Mouse (Mus musculus) ES-E14 (cell line): Measurements from ENCODE around the gene Fbn1. TPM values are rescaled to one million over a fixed set of nuclear protein-coding genes. Genes with fewer than 3 reads are reported as not detected.

Source experiments
- DNase-seq: peaks from one replicate; pipeline ENCODE4 v3.0.0-alpha.2; 2013; ENCODE audit warnings: low read depth, low spot score
- H3K27ac ChIP-seq: 2 replicates; pipeline ENCODE4 v1.5.1; 2012; ENCODE audit warnings: low read depth, mild to moderate bottlenecking, low read length, moderate library complexity, mixed read lengths; ENCODE audit not compliant: poor library complexity, insufficient read depth, severe bottlenecking
- H3K36me3 ChIP-seq: 2 replicates; pipeline ENCODE4 v1.6.1; 2012; ENCODE audit warnings: mild to moderate bottlenecking, low read length, moderate library complexity, mixed read lengths; ENCODE audit not compliant: control insufficient read depth, poor library complexity, insufficient read depth, severe bottlenecking
- H3K4me1 ChIP-seq, 2 experiments: fragments of 150-350 bp in 1 of 2; sonication (generic) in 1 of 2; 2 replicates each; pipeline ENCODE4 v1.6.1; 2012; ENCODE audit warnings: low read length in 2 of 2, mild to moderate bottlenecking in 1 of 2, mixed read lengths in 1 of 2; ENCODE audit not compliant: control insufficient read depth in 2 of 2, insufficient read depth in 2 of 2, poor library complexity in 1 of 2
- H3K4me3 ChIP-seq, 2 experiments: fragments of 150-350 bp in 1 of 2; sonication (generic) in 1 of 2; 2 replicates each; pipeline ENCODE4 v1.5.1; 2012; ENCODE audit warnings: low read length in 2 of 2, low read depth in 1 of 2, mild to moderate bottlenecking in 1 of 2, mixed read lengths in 1 of 2; ENCODE audit not compliant: insufficient read depth in 1 of 2, poor library complexity in 1 of 2, severe bottlenecking in 1 of 2
- H3K9ac ChIP-seq: 2 replicates; pipeline ENCODE4 v1.6.1; 2012; ENCODE audit warnings: low read depth, mild to moderate bottlenecking, low read length, mixed read lengths; ENCODE audit not compliant: poor library complexity, insufficient read depth, severe bottlenecking
- H3K9me3 ChIP-seq: fragments of 150-350 bp; sonication (generic); 2 replicates; pipeline ENCODE4 v1.6.1; 2012; ENCODE audit warnings: low read depth, mild to moderate bottlenecking, low read length; ENCODE audit not compliant: control insufficient read depth, insufficient read depth
- CHD2 ChIP-seq: IDR thresholded peaks from 2 replicates; pipeline ENCODE4 v1.6.1; 2014; ENCODE audit warnings: mild to moderate bottlenecking, low read depth, low read length, inconsistent platforms
- HCFC1 ChIP-seq: IDR thresholded peaks from 2 replicates; pipeline ENCODE4 v1.6.1; 2012; ENCODE audit warnings: low read length, inconsistent platforms, borderline replicate concordance; ENCODE audit not compliant: insufficient read depth
- MAFK ChIP-seq: IDR thresholded peaks from 2 replicates; pipeline ENCODE4 v1.6.1; 2014; ENCODE audit warnings: mild to moderate bottlenecking, low read depth, low read length, inconsistent platforms; ENCODE audit not compliant: insufficient read depth
- ZC3H11A ChIP-seq: IDR thresholded peaks from 2 replicates; pipeline ENCODE4 v1.6.1; 2012; ENCODE audit warnings: low read depth, mild to moderate bottlenecking, inconsistent platforms, low read length, borderline replicate concordance
- ZNF384 ChIP-seq: IDR thresholded peaks from 2 replicates; pipeline ENCODE4 v1.6.1; 2012; ENCODE audit warnings: low read depth, low read length, inconsistent platforms
- in situ Hi-C, 2 experiments: fragments of 600-800 bp; cut with MboI; formaldehyde crosslinking; loops; one replicate each; pipeline ENCODE4 v1.15.1; 2025; ENCODE audit warnings: low sequenced_read_pairs in 2 of 2, inconsistent platforms in 1 of 2; ENCODE audit not compliant: unreplicated experiment in 2 of 2
- total RNA-seq: library from RNA; depleted of rRNA; stranded (reverse); fragments of 300-350 nt; gene quantifications from 2 replicates; pipeline ENCODE4 v1.2.3, GENCODE M21; 2012

Fbn1 gene
- total RNA-seq, 1 experiment: 9.6 TPM

DNA sequence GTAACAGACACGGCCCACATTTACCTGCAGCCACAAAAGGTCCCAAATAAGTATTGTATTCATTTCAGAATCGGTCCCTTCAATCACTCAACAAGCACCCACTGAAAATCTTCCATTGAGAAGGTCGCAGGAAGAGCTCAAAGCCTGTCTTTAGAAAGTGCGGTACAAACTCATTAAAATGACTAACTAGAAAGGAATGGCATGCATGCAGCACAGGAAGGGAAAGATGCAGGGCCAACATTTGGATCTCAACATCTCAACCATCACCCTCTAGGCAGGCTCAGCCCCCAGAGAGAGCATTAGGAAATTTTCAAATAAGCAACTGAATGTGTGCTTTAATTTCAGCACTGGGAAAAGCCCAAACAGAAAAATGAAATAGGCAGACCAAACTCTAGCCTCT lies 36.1 kb downstream of the Fbn1 start:
- Histone ChIP-seq H3K36me3 (no peaks in the 10 kb centered on the region), H3K4me3 (no peak overlapping the region), H3K4me1 (no peaks in the 10 kb centered on the region), H3K9ac (no peak overlapping the region), H3K27ac (no peak overlapping the region), H3K9me3 (no peaks in the 10 kb centered on the region)
- in situ Hi-C loops: no loop called here
- DNase-seq: no peak
- TF ChIP-seq ZC3H11A (no peak), CHD2 (no peak), HCFC1 (no peak), MAFK (no peak), ZNF384 (no peak)

DNA sequence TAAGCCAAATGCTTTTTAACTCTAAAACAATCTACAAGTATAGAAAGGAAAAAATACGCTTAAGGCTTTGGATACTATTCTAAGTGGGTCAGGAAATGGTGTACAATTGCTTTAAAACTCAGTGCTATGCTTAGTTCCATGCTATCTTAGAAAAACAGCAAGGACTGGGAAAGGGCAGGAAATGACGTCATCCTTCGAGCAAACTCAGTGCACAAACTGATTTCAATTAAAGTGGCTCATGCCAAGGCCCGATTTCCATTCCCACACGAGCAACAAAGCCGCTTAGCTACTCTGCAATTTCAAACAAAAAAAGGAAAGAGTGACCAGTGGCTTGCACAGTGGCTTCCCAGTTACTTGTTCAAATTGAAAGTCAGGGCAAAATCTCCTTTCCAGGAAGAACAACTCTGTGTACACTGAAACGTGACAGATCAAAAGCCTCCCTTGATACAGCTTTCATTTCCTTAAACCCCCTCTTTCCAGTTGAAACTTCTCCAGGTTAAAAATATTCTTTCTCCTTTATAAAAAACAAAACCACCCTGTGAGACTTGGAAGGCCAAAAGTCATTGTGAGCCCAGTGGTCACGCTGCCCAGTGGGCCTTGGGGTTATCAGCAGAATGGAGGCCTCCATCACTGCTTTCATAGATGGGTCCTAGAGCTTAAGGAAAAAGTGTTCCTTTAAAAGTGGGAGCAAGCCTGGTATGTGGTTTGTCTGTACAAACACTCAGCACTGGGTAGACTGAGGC lies 37.1 kb downstream of the Fbn1 start:
- Histone ChIP-seq H3K9ac (no peak overlapping the region), H3K4me3 (no peak overlapping the region), H3K9me3 (no peaks in the 10 kb centered on the region), H3K4me1 (no peaks in the 10 kb centered on the region), H3K27ac (no peak overlapping the region), H3K36me3 (no peaks in the 10 kb centered on the region)
- DNase-seq: no peak
- in situ Hi-C loops: no loop called here
- TF ChIP-seq ZNF384: no peak
- no peak for TF ChIP-seq HCFC1
- no peak for TF ChIP-seq MAFK
- TF ChIP-seq CHD2: no peak
- TF ChIP-seq ZC3H11A: no peak

DNA sequence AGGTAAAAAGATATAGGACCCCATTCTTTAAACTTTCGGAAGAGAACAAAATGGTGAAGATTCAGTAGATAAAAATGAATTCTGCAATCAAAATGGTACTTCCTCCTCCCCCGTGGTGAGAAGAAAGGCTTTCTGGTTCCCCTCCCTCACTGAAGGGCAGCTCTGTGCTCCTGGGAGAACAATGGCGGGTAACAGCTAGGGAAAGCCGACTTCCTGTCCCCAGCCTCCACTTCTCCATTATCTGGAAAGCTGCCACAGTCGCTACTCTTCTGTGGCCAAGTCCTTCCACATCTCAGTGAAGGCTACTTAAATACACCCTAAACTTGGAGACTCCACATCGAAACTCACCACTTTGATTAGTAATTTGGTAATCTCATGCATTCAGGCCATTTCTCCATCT lies 43.8 kb downstream of the Fbn1 start:
- H3K27ac ChIP-seq: no peak overlapping the region
- H3K9me3 ChIP-seq: no peaks in the 10 kb centered on the region
- no peaks in the 10 kb centered on the region for H3K4me1 ChIP-seq
- in situ Hi-C loops: no loop called here
- DNase-seq: no peak
- no peak overlapping the region for H3K4me3 ChIP-seq
- H3K36me3 ChIP-seq: no peaks in the 10 kb centered on the region
- no peak for TF ChIP-seq CHD2
- no peak for TF ChIP-seq MAFK
- no peak for TF ChIP-seq ZC3H11A
- TF ChIP-seq ZNF384: no peak
- TF ChIP-seq HCFC1: no peak
- H3K9ac ChIP-seq: no peak overlapping the region

DNA sequence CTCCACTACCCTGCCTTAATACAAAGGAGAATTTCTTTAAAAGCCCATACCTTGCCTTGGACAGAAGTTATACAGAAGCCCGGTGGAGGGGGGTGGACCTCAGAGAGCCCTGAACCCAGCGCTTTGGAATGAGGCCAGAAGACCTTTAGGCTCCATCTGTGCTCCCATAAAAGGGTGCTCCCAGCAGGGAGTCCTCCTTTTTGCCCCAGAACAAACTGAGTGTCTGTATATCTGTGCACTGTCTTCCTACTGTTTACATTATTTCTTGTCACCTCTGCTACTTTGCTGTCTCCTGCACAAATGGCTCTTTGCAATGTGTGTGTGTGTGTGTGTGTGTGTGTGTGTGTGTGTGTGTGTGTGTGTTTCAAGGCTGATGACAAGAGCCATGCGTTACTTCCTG lies 48.7 kb downstream of the Fbn1 start:
- H3K4me3 ChIP-seq: no peak overlapping the region
- in situ Hi-C loops: no loop called here
- DNase-seq: no peak
- no peak overlapping the region for H3K9ac ChIP-seq
- no peak for TF ChIP-seq HCFC1
- TF ChIP-seq ZNF384: no peak
- no peak for TF ChIP-seq ZC3H11A
- TF ChIP-seq MAFK: no peak
- no peak for TF ChIP-seq CHD2
- H3K9me3 ChIP-seq: no peaks in the 10 kb centered on the region
- no peaks in the 10 kb centered on the region for H3K4me1 ChIP-seq
- no peak overlapping the region for H3K27ac ChIP-seq
- H3K36me3 ChIP-seq: no peaks in the 10 kb centered on the region
